Mouse (Mus musculus): ENCODE data around the gene Cdc14a.

GRCm38 (mm10) chr3:116389500-116390470, 34.0 kb downstream of the Cdc14a start:
- no peak for TF ChIP-seq CTCF (IDR thresholded peaks at IDR 0.05; ENCODE audit: low read depth, low read length)
- no peak for TF ChIP-seq GATA1 (IDR thresholded peaks at IDR 0.05; ENCODE audit: borderline replicate concordance, low read length)
- TF ChIP-seq TAL1 (conservative IDR thresholded peaks at IDR 0.05; ENCODE audit: low read depth, low read length) = no peak; the same call in 1 of the 2 replicates

Data from G1E (cell line).